Mouse (Mus musculus) lung, adult 18-20 months (tissue): ENCODE data around the gene Hist1h1e.
A peak's percentile ranks its signal among the peaks of the same experiment; 100 is the strongest.
"Not testable (repeated sequence)": the region's sequence is repeated elsewhere in the genome, so short reads cannot be mapped to it uniquely, and the experiment has no call there.

Source experiments
- DNase-seq, 2 experiments: peaks; one replicate each; pipeline ENCODE4 v3.0.0; 2022; ENCODE audit warnings: mixed read lengths in 2 of 2

The Hist1h1e gene

GRCm38 (mm10) chr13:23572218-23573033 is 49.9 kb downstream of the Hist1h1e start:
- no peak for DNase-seq

GRCm38 (mm10) chr13:23571504-23572217 is 50.7 kb downstream of the Hist1h1e start:
- DNase-seq: not testable (repeated sequence)

GRCm38 (mm10) chr13:23571022-23571503 is 51.3 kb downstream of the Hist1h1e start, which contains the start of the genes Hist1h2ae and Hist1h2bg:
Gene Hist1h2ae (minus strand): TSS chr13:23571220.
Gene Hist1h2bg (plus strand): TSS chr13:23571396.
- peak; percentile 51 to 60 for DNase-seq
